Mouse (Mus musculus): Measurements from ENCODE around the gene Kcng4.

Kcng4 gene

GRCm38 (mm10) chr8:119604996-119605395 lies 30.5 kb downstream of the Kcng4 start, which contains the start of gene Taf1c:
Gene Taf1c, minus strand, starts transcription at chr8:119605222.
- no peak; the same call in 1 of the 2 replicates for TF ChIP-seq GATA4 (IDR thresholded peaks at IDR 0.05; ENCODE audit: insufficient replicate concordance, low read length)

- no peak for TF ChIP-seq GATA4 (IDR thresholded peaks at IDR 0.05; ENCODE audit: insufficient replicate concordance, low read length)
Measured at GRCm38 (mm10) chr8:119604398-119604803, 31.1 kb downstream of the Kcng4 start.

- no peak for TF ChIP-seq GATA4 (IDR thresholded peaks at IDR 0.05; ENCODE audit: insufficient replicate concordance, low read length)
Measured at GRCm38 (mm10) chr8:119603771-119604170, 31.7 kb downstream of the Kcng4 start.

GRCm38 (mm10) chr8:119591456-119591855 lies 44.0 kb downstream of the Kcng4 start:
- no peak for TF ChIP-seq GATA4 (IDR thresholded peaks at IDR 0.05; ENCODE audit: insufficient replicate concordance, low read length)

GRCm38 (mm10) chr8:119590348-119590747 lies 45.1 kb downstream of the Kcng4 start:
- 0 out of 2 replicates have a peak, but pooled peaks have one; percentile 18 for TF ChIP-seq GATA4 (IDR thresholded peaks at IDR 0.05; ENCODE audit: insufficient replicate concordance, low read length)

- no peak for TF ChIP-seq GATA4 (IDR thresholded peaks at IDR 0.05; ENCODE audit: insufficient replicate concordance, low read length)
Measured at GRCm38 (mm10) chr8:119588844-119589243, 46.6 kb downstream of the Kcng4 start.

- no peak for TF ChIP-seq GATA4 (IDR thresholded peaks at IDR 0.05; ENCODE audit: insufficient replicate concordance, low read length)
Measured at GRCm38 (mm10) chr8:119588321-119588720, 47.2 kb downstream of the Kcng4 start.

- no peak for TF ChIP-seq GATA4 (IDR thresholded peaks at IDR 0.05; ENCODE audit: insufficient replicate concordance, low read length)
Measured at GRCm38 (mm10) chr8:119585901-119586300, 49.6 kb downstream of the Kcng4 start.

- TF ChIP-seq GATA4 (IDR thresholded peaks at IDR 0.05; ENCODE audit: insufficient replicate concordance, low read length) = no peak
Measured at GRCm38 (mm10) chr8:119580441-119581161, 54.9 kb downstream of the Kcng4 start.

- no peak for TF ChIP-seq GATA4 (IDR thresholded peaks at IDR 0.05; ENCODE audit: insufficient replicate concordance, low read length)
Measured at GRCm38 (mm10) chr8:119579096-119579495, 56.4 kb downstream of the Kcng4 start.

GRCm38 (mm10) chr8:119575366-119575726 lies 60.1 kb downstream of the Kcng4 start:
- TF ChIP-seq GATA4 (IDR thresholded peaks at IDR 0.05; ENCODE audit: insufficient replicate concordance, low read length) = no peak

GRCm38 (mm10) chr8:119574437-119575365 lies 60.8 kb downstream of the Kcng4 start, which contains the start of the genes Hsdl1 and Dnaaf1:
Gene Hsdl1, minus strand, starts transcription at chr8:119575183.
Gene Dnaaf1, plus strand, starts transcription at chr8:119575235.
- no peak for TF ChIP-seq GATA4 (IDR thresholded peaks at IDR 0.05; ENCODE audit: insufficient replicate concordance, low read length)

Measured in liver, adult (tissue).